Comparison of ENCODE assay signal across 8 mouse cellular contexts in genomic region chr19:4396998-4397797, GRCm38 (mm10). TPM values are rescaled to one million over a fixed set of nuclear protein-coding genes. Genes with fewer than 3 reads are reported as not detected.
DNase-seq lines count a peak whose midpoint lies in the region; ATAC-seq lines count a peak whose summit lies in the region.

No protein-coding gene starts in this region.

- H3K9me3 ChIP-seq in intestine, embryonic 14.5 days (ENCODE audit: control insufficient read depth, low read length) = no peaks in the 10 kb centered on the region

- WGBS in intestine, embryonic 14.5 days = 2% methylated on average over 75 of the region's 90 CpGs

- H3K27ac ChIP-seq in intestine, embryonic 14.5 days (ENCODE audit: low read depth) = peak overlapping the region; percentile 91

- peak overlapping the region; percentile 89 for H3K4me2 ChIP-seq in intestine, embryonic 14.5 days (ENCODE audit: low read length)

- H3K4me1 ChIP-seq in intestine, embryonic 14.5 days (replicated peaks; ENCODE audit: control insufficient read depth, insufficient read depth, low read length) = peaks cover 6% of the 10 kb centered on the region

- DNase-seq in adrenal gland, adult (ENCODE audit: inconsistent age in 2 of 2, low spot score in 1 of 2) = peak; percentile 97 to 98
- peak; percentile 98 for DNase-seq in embryo, embryonic 10.5 days (ENCODE audit: low spot score)
- peak; percentile 98 for DNase-seq in gastrocnemius, postnatal 14 days
- DNase-seq in intestine, embryonic 14.5 days (ENCODE audit: low spot score) = peak; percentile 99
- DNase-seq in left cerebral cortex, postnatal 14 days (ENCODE audit: low spot score in 2 of 2) = peak; percentile 96 to 98
- DNase-seq in mesoderm, embryonic 11.5 days (ENCODE audit: low read depth, low spot score) = peak; percentile 99
- DNase-seq in right cerebral cortex, postnatal 36 days (ENCODE audit: low spot score in 2 of 2) = peak; percentile 94 to 95
- peak; percentile 100 for DNase-seq in yolk sac, embryonic 10.5 days (ENCODE audit: low spot score)

- peak overlapping the region; percentile 98 for H3K9ac ChIP-seq in intestine, embryonic 14.5 days (ENCODE audit: low read length)

- peaks cover 14% of the 10 kb centered on the region; the same call in 1 of the 2 replicates for H3K36me3 ChIP-seq in intestine, embryonic 14.5 days (ENCODE audit: control insufficient read depth, insufficient read depth, low read length)

- H3K27me3 ChIP-seq in intestine, embryonic 14.5 days (replicated peaks; ENCODE audit: control insufficient read depth, insufficient read depth, low read length) = no peaks in the 10 kb centered on the region

- peak; percentile 93 for ATAC-seq in intestine, embryonic 14.5 days (replicated peaks; ENCODE audit: low FRiP score, low TSS enrichment, low read depth)

- H3K4me3 ChIP-seq in intestine, embryonic 14.5 days (ENCODE audit: low read depth, low read length) = peak overlapping the region; percentile 78

- intact Hi-C loops in gastrocnemius, postnatal 14 days (cut with DNase I; ENCODE audit: low total_unique reads) = no loop called here
- intact Hi-C loops in left cerebral cortex, postnatal 14 days (cut with DNase I) = no loop called here

RNA-seq across cellular contexts. Expression of gene Kdm2a, which starts 0.9 kb away (rescaled TPM):
- total RNA-seq in gastrocnemius, postnatal 14 days (2021) = 10 to 100 TPM; 27.7 to 29.0 TPM
- polyA plus RNA-seq in intestine, embryonic 14.5 days (2014; fragmentation: Nextera tagmentation; extraction: Ambion mirVana) = 51.7 and 56.7 TPM in 2 replicates
- 10 to 100 TPM; 62.1 to 74.9 TPM for total RNA-seq in left cerebral cortex, postnatal 14 days (2021)

RNA-seq across cellular contexts. Expression of gene Rhod, which starts 42.0 kb away (rescaled TPM):
- total RNA-seq in gastrocnemius, postnatal 14 days (2021) = 1 to 10 TPM; 1.0 to 2.0 TPM
- polyA plus RNA-seq in intestine, embryonic 14.5 days (2014; fragmentation: Nextera tagmentation; extraction: Ambion mirVana) = 22.1 and 30.9 TPM in 2 replicates
- 1 to 10 TPM; 1.3 to 1.4 TPM for total RNA-seq in left cerebral cortex, postnatal 14 days (2021)

Comparison
In these comparisons a context has a peak if more than half of its experiments do, and no peak if none do; other contexts are left out.
1. Peak in every context shown above with its lines: DNase-seq, ATAC-seq, H3K4me3 ChIP-seq and H3K27ac ChIP-seq.